Mouse (Mus musculus) heart, embryonic 10.5 days (tissue): Measurements from ENCODE around the gene Mok. TPM values are rescaled to one million over a fixed set of nuclear protein-coding genes. Genes with fewer than 3 reads are reported as not detected.
A peak's percentile ranks its signal among the peaks of the same experiment; 100 is the strongest.

Experiments
- DNase-seq: peaks from one replicate; pipeline ENCODE4 v3.0.0-alpha.2; 2017; ENCODE audit warnings: low spot score
- H3K27ac ChIP-seq: fragments of 300-500 bp; sonication (generic); 2 replicates; pipeline ENCODE4 v1.5.1; 2016; ENCODE audit warnings: mild to moderate bottlenecking
- H3K27me3 ChIP-seq: fragments of 300-500 bp; sonication (generic); 2 replicates; pipeline ENCODE4 v1.6.1; 2016; ENCODE audit warnings: mild to moderate bottlenecking; ENCODE audit not compliant: poor library complexity, insufficient read depth, severe bottlenecking
- H3K36me3 ChIP-seq: fragments of 300-500 bp; sonication (generic); 2 replicates; pipeline ENCODE4 v1.6.1; 2016; ENCODE audit warnings: mild to moderate bottlenecking, moderate library complexity
- H3K4me1 ChIP-seq: fragments of 300-500 bp; sonication (generic); 2 replicates; pipeline ENCODE4 v1.6.1; 2016; ENCODE audit warnings: mild to moderate bottlenecking
- H3K4me3 ChIP-seq: fragments of 300-500 bp; sonication (generic); 2 replicates; pipeline ENCODE4 v1.5.1; 2016; ENCODE audit warnings: mild to moderate bottlenecking, moderate library complexity
- H3K9me3 ChIP-seq: fragments of 300-500 bp; sonication (generic); 2 replicates; pipeline ENCODE4 v1.6.1; 2016; ENCODE audit warnings: mild to moderate bottlenecking, moderate library complexity
- WGBS: fragments of 180-500 bp; shearing (Covaris S2); methylation state at CpG from one replicate; pipeline ENCODE4 v1.1.7; 2016; 5-methylcytosine and 5-hydroxymethylcytosine counted together
- polyA plus RNA-seq: library from polyadenylated mRNA; unstranded; fragments of >200 nt; fragmentation: Nextera tagmentation; extraction: Ambion mirVana; gene quantifications from 2 replicates; pipeline ENCODE4 v1.2.1, GENCODE M21; 2016

Mok gene
- polyA plus RNA-seq: 3.8 and 4.3 TPM in 2 replicates

DNA sequence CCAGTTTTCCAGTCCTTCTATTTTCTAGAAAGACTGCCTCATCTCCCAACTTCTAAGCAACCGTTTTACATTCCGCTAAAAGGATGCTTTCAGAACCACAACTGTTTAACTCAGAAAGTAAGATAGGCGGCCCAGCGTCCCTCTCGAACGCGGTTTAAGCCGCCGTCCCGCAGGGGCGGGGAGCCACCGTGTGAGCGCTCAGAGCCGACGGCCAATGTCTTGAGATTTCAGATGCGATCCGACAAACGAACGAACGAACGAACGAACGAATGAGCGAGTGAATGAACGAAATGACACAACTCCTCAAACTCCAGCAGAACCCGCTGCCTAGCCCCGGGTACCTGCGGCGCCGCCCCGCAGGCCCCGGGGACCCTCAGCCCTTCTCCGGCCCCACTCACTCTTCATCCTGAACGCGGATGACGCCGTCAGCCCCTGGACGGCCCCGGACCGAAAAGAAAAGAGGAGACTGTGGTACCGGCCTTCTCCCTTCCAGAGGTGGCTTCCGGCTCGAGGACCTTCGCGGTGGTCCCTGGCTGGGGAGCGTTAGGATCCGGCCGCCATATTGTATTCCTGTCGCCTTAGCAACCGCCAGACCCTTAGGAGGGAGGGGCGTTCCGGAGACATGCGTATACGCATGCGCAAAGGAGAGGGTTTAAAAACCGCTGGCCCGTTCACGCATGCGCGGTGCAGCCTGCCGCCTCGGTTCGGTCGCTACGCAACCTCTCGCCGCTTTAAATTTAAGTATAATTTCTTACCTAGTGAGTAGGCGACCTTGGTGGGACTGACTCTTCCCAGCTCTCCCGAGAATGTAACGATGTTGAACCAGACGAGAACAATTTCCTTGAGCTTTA lies at the start of gene Mok:
Mok (minus strand) TSS at position 592 of the 851 bp plus-strand sequence.
- Histone ChIP-seq H3K36me3 (no peaks in the 10 kb centered on the region), H3K27ac (peak within 1 kb of the TSS; percentile 80), H3K27me3 (peaks cover 6% of the 10 kb centered on the region), H3K9me3 (no peaks in the 10 kb centered on the region), H3K4me3 (peak within 1 kb of the TSS; percentile 88), H3K4me1 (peaks cover 11% of the 10 kb centered on the region)
- peak; percentile 96 for DNase-seq
- under 1% methylated on average over 71 of the region's 71 CpGs for WGBS

DNA sequence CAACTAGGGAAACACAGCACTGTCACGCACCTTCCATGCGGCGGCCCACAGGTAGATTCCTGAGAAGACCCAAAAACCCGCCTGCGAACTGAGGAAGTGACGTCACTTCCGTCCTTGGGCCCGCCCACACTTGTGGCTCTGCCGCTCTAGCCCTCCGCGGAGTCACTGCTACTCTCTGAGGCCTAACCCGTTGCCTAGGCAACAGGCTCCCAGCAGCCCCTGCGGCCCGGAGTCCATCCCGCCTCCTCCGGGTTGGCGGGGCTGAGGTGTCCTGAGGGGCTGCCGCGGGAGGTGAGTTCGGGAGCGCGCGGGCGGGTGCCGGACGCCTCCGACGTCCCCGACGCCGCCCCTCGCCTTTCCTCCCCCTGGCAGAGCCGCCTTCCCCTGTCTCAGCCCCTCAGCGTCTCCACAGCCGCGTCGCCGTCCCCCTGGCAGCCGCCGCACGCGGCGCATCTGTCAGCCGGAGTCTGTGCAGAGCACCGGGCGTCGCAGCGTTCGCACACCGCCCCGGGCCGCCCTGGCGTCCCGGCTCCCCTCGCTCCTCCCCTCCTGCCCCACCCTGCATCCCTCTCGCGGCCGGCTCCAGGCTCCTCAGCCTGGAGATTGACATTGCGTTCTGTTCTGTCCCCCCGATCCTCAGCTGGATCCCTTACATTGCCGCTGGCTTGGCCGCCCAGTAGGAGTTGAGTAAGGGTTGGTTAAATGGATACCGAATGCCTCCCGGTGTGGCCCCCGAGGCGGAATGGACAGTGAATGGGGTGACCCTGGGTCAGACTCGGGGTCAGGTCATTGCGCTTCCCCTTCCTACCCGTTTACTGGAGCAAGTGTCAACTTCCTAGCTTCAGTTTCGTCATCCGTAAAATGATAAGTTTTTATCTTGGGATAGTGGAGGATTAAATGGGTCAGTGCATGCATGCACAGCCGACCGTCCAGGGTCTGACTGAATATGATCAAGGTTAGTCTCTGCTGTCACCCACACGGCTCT lies 48.6 kb upstream of the Mok start, which contains the start of the genes Cinp and Tecpr2:
Cinp (minus strand) TSS at position 110 of the 985 bp plus-strand sequence.
Tecpr2 (plus strand) TSS at position 229 of the 985 bp plus-strand sequence.
- no peaks in the 10 kb centered on the region for H3K27me3 ChIP-seq
- H3K27ac ChIP-seq: peak within 1 kb of the TSS; percentile 95
- no peaks in the 10 kb centered on the region for H3K9me3 ChIP-seq
- WGBS: under 1% methylated on average over 70 of the region's 74 CpGs
- H3K36me3 ChIP-seq: no peaks in the 10 kb centered on the region
- peak within 1 kb of the TSS; percentile 92 for H3K4me3 ChIP-seq
- H3K4me1 ChIP-seq: peaks cover 19% of the 10 kb centered on the region
- DNase-seq: peak; percentile 99

GRCm38 (mm10) chr12:110888606-110889005 lies 47.9 kb upstream of the Mok start:
- H3K27ac ChIP-seq: peak overlapping the region; percentile 95
- H3K36me3 ChIP-seq: peaks cover 7% of the 10 kb centered on the region
- H3K4me3 ChIP-seq: peak overlapping the region; percentile 92
- H3K9me3 ChIP-seq: no peaks in the 10 kb centered on the region
- under 1% methylated on average over 25 of the region's 25 CpGs for WGBS
- no peak for DNase-seq
- no peaks in the 10 kb centered on the region for H3K27me3 ChIP-seq
- peaks cover 19% of the 10 kb centered on the region for H3K4me1 ChIP-seq

- H3K4me3 ChIP-seq: peak overlapping the region; percentile 92
- H3K9me3 ChIP-seq: no peaks in the 10 kb centered on the region
- H3K27me3 ChIP-seq: no peaks in the 10 kb centered on the region
- peaks cover 12% of the 10 kb centered on the region for H3K36me3 ChIP-seq
- 35% methylated on average over 12 of the region's 12 CpGs for WGBS
- DNase-seq: no peak
- peaks cover 19% of the 10 kb centered on the region for H3K4me1 ChIP-seq
- peak overlapping the region; percentile 95 for H3K27ac ChIP-seq
Measured at GRCm38 (mm10) chr12:110888106-110888505, 47.4 kb upstream of the Mok start.

DNA sequence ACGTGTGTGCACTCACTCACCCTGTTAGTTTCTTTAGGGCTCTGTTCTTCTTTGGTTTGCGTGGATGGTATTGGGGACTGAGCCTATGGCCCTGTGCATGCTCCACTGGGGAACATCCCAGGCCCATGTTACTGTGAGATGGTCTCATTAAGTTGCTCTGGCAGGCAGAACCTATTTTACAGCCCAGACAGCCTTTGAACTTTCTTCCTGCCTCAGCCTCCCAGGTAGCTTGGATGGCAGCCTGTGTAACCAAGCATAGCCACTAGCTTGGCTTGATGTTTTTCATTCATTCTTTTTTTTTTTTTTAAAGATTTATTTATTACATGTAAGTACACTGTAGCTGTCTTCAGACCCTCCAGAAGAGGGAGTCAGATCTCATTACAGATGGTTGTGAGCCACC lies 44.5 kb upstream of the Mok start:
- 94% methylated on average over 2 of the region's 2 CpGs for WGBS
- H3K4me1 ChIP-seq: peaks cover 19% of the 10 kb centered on the region
- no peak for DNase-seq

GRCm38 (mm10) chr12:110882291-110882690 lies 41.6 kb upstream of the Mok start:
- WGBS: 88% methylated on average over 7 of the region's 7 CpGs
- Histone ChIP-seq H3K4me1 (no peaks in the 10 kb centered on the region), H3K36me3 (peaks cover 58% of the 10 kb centered on the region), H3K4me3 (no peak overlapping the region), H3K27me3 (no peaks in the 10 kb centered on the region), H3K27ac (no peak overlapping the region), H3K9me3 (no peaks in the 10 kb centered on the region)
- no peak for DNase-seq

More for the DNA sequence above, 44.5 kb upstream of the Mok start:
- Histone ChIP-seq H3K4me3 (no peak overlapping the region), H3K9me3 (no peaks in the 10 kb centered on the region), H3K27ac (no peak overlapping the region), H3K36me3 (peaks cover 33% of the 10 kb centered on the region), H3K27me3 (no peaks in the 10 kb centered on the region)

GRCm38 (mm10) chr12:110875351-110875750 lies 34.6 kb upstream of the Mok start:
- no peak overlapping the region for H3K27ac ChIP-seq
- DNase-seq: no peak
- no peak overlapping the region for H3K4me3 ChIP-seq
- no peaks in the 10 kb centered on the region for H3K27me3 ChIP-seq
- no peaks in the 10 kb centered on the region for H3K9me3 ChIP-seq
- H3K4me1 ChIP-seq: no peaks in the 10 kb centered on the region
- WGBS: 86% methylated on average over 2 of the region's 2 CpGs
- H3K36me3 ChIP-seq: peaks cover 88% of the 10 kb centered on the region

DNA sequence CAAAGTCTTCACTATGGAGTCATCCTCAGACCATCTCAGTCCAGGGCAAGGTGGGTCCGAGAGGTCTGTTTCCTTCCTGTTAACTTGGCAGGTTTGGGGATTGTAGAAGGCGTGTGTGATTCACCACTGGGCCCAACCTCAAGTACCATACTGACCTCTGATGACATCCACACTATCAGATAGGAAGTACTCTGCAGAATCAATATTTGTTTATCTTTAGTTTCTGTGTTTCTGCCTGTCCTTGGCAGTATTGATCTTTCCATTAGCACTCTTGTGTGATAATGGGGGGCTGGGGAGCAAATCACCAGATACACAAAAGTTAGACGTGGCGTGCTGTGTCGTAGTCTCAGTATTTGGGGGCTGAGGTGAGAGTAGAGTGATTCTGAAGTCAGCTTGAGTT lies 30.5 kb upstream of the Mok start:
- Histone ChIP-seq H3K27ac (no peak overlapping the region), H3K4me3 (no peak overlapping the region), H3K36me3 (peaks cover 90% of the 10 kb centered on the region), H3K4me1 (no peaks in the 10 kb centered on the region), H3K9me3 (no peaks in the 10 kb centered on the region), H3K27me3 (no peaks in the 10 kb centered on the region)
- DNase-seq: no peak
- 83% methylated on average over 5 of the region's 5 CpGs for WGBS

DNA sequence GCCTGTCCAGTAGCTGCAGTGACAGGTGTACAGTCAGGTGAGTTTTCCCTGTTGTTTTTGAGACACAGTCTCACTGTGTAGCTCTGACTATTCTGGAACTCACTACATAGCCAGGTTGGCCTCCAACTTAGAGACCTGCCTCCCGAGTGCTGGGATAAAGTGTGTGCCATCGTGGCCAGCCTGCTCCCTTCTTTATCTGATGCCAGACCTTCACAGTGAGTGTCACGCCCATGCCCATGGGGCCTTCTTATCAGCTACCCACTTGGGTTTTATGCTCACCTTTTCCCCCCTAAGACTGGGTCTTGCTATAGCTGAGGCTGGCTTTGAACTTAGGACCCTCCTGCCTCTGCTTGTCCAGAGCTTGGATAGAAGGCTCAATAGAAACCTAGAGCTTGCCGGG lies 29.4 kb upstream of the Mok start:
- peaks cover 88% of the 10 kb centered on the region for H3K36me3 ChIP-seq
- 77% methylated on average over 4 of the region's 4 CpGs for WGBS
- no peak overlapping the region for H3K4me3 ChIP-seq

DNA sequence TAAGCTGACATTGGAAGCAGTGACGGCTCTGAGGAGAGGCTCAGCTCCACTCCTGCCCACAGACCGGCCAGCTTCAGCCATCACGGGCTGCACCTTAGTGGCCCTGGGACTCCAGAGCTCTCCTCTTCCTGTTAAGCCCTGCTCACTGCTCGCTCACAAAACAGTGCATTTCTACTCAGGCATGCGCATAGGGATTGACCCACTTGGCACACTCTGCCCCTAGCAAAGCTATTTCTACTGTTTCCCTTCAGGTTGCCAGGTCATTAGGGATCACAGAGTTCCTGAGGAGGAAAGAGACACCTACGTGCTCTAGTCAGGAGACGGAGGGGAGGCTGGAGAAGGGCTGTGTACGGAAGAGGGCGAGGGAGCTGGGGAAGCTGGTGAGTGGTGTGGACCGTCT lies 25.2 kb upstream of the Mok start:
- no peaks in the 10 kb centered on the region for H3K27me3 ChIP-seq
- no peak for DNase-seq
- H3K36me3 ChIP-seq: peaks cover 84% of the 10 kb centered on the region
- H3K4me1 ChIP-seq: no peaks in the 10 kb centered on the region
- no peak overlapping the region for H3K4me3 ChIP-seq
- no peak overlapping the region for H3K27ac ChIP-seq
- WGBS: 88% methylated on average over 10 of the region's 10 CpGs
- no peaks in the 10 kb centered on the region for H3K9me3 ChIP-seq

More for the DNA sequence above, 29.4 kb upstream of the Mok start:
- Histone ChIP-seq H3K4me1 (no peaks in the 10 kb centered on the region), H3K27me3 (no peaks in the 10 kb centered on the region), H3K9me3 (no peaks in the 10 kb centered on the region), H3K27ac (no peak overlapping the region)
- no peak for DNase-seq

- H3K9me3 ChIP-seq: no peaks in the 10 kb centered on the region
- H3K27ac ChIP-seq: no peak overlapping the region
- H3K4me1 ChIP-seq: no peaks in the 10 kb centered on the region
- H3K4me3 ChIP-seq: no peak overlapping the region
- no peak for DNase-seq
- no peaks in the 10 kb centered on the region for H3K27me3 ChIP-seq
- WGBS: 82% methylated on average over 6 of the region's 6 CpGs
- peaks cover 82% of the 10 kb centered on the region for H3K36me3 ChIP-seq
Measured at GRCm38 (mm10) chr12:110865571-110865970, 24.8 kb upstream of the Mok start.

DNA sequence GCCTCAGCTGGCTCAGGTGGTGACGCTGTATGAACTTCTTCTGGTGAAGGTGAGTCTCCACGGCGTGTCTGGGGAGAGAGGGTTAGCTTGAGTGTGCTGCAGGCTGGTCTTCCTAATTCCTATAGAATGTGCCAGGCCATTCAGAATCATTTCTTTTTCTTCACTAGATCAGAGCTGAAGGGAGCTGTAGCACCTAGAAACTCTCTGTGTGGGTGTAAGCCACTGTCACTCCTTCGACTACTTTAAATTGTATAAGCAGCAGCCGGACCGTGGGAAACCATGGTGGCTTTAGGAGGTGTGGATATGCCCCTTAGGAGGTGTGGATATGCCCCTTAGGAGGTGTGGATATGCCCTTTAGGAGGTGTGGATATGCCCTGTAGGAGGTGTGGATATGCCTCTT lies 23.3 kb upstream of the Mok start:
- no peaks in the 10 kb centered on the region for H3K9me3 ChIP-seq
- H3K4me3 ChIP-seq: no peak overlapping the region
- no peak for DNase-seq
- no peaks in the 10 kb centered on the region for H3K27me3 ChIP-seq
- peaks cover 77% of the 10 kb centered on the region for H3K36me3 ChIP-seq
- no peaks in the 10 kb centered on the region for H3K4me1 ChIP-seq
- 88% methylated on average over 6 of the region's 6 CpGs for WGBS
- no peak overlapping the region for H3K27ac ChIP-seq
